Mouse (Mus musculus): ENCODE results near the gene Gm45261. TPM values are rescaled to one million over a fixed set of nuclear protein-coding genes. Genes with fewer than 3 reads are reported as not detected.

The Gm45261 gene
- polyA plus RNA-seq, 1 experiment from 2014 or later = not detected

DNA sequence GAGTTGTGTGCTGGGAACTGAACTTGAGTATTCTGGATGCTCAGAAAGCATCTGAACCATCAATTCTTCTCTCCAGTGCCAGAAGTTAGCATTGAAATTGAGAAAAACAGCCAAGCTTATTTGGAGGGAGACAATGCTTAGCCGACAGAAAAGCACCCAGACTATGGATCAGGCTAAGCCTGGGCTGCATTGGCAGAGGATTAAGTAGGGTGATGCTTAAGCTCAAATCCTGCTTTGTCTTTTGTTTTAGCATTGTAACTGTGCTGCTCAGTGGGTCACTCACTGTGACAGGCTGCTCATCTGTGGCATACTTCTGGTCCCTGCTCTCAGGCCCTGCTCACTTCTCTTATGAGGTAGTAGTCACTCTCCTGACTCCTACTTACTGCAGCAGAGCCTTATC, 36.6 kb downstream of the Gm45261 start:
- Histone ChIP-seq H3K27ac (ENCODE audit: low read depth, low read length) (no peak overlapping the region), H3K9ac (ENCODE audit: low read length) (no peak overlapping the region), H3K36me3 (ENCODE audit: control insufficient read depth, insufficient read depth, low read length) (no peaks in the 10 kb centered on the region), H3K27me3 (ENCODE audit: control insufficient read depth, insufficient read depth, low read length) (no peaks in the 10 kb centered on the region), H3K9me3 (ENCODE audit: control insufficient read depth, low read length) (no peaks in the 10 kb centered on the region), H3K4me1 (ENCODE audit: control insufficient read depth, insufficient read depth, low read length) (no peaks in the 10 kb centered on the region), H3K4me2 (no peak overlapping the region), H3K4me3 (ENCODE audit: low read depth, low read length) (no peak overlapping the region)
- WGBS = 23% methylated on average over 1 of the region's 1 CpGs
- 0 out of 2 replicates have a peak, but pooled peaks have one; percentile 22 for ATAC-seq (ENCODE audit: low FRiP score)
- DNase-seq (ENCODE audit: low spot score, missing footprints) = peak; percentile 69

DNA sequence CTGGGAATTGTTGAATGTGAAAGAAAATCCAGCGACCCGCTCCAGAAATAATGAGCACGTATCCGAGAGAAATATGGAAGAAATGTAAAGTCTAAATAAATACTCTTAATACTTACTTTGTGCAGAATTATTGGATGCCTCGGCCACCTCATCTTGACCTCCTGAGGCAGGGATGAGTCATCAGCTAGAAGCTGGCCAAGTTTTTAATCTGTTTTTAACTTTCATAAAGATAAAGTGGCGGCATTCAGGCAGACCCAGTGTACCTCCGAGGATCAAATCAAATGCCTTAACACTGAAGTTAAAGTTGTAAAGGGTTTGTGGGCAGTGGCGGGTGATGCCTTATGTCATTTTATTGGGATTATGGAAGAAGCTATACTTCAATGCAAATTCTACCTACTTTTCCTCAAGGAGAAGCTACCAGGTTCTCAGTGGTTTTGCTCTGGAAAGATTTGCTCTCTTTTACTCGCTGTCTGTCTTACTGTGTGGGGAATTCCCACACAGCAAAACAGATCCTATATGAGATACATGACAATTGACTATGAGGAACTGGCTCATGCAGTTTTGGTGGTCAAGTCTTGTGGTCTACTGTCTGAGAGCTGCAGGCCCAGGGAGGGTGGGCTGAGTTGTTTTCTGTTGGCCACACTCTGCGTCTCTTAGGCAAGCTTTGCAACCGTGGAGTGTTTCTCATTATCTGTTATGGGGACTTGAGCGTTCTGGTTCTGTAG, 42.8 kb downstream of the Gm45261 start:
- no peaks in the 10 kb centered on the region for H3K9me3 ChIP-seq (ENCODE audit: control insufficient read depth, low read length)
- H3K4me2 ChIP-seq = no peak overlapping the region
- H3K9ac ChIP-seq (ENCODE audit: low read length) = no peak overlapping the region
- H3K36me3 ChIP-seq (ENCODE audit: control insufficient read depth, insufficient read depth, low read length) = no peaks in the 10 kb centered on the region
- H3K27me3 ChIP-seq (ENCODE audit: control insufficient read depth, insufficient read depth, low read length) = no peaks in the 10 kb centered on the region
- DNase-seq (ENCODE audit: low spot score, missing footprints) (no peak), ATAC-seq (ENCODE audit: low FRiP score) (no peak)
- H3K27ac ChIP-seq (ENCODE audit: low read depth, low read length) = no peak overlapping the region
- H3K4me3 ChIP-seq (ENCODE audit: low read depth, low read length) = no peak overlapping the region
- WGBS = 91% methylated on average over 12 of the region's 12 CpGs
- H3K4me1 ChIP-seq (ENCODE audit: control insufficient read depth, insufficient read depth, low read length) = no peaks in the 10 kb centered on the region

DNA sequence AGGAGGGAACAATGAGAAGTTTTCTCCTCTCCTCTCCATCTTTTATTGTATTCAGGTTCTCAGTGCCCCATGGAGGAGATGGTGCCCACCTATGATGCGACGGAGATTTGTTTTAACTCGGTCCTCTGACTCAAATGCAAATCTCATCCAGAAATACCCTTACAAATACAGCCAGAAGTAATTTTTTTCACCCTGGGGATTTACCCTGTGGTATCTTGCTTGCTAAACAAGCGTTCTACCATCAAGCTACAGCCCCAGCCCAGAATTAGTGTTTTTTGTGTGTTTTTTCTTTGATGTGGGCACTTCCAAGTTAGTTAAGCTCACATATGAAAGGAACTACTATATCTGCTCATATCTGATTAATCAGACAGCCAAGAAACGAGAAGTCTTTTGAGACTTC, 44.9 kb downstream of the Gm45261 start:
- H3K36me3 ChIP-seq (ENCODE audit: control insufficient read depth, insufficient read depth, low read length) = no peaks in the 10 kb centered on the region
- DNase-seq (ENCODE audit: low spot score, missing footprints) = no peak
- ATAC-seq (ENCODE audit: low FRiP score) = no peak
- no peak overlapping the region for H3K4me3 ChIP-seq (ENCODE audit: low read depth, low read length)
- H3K4me2 ChIP-seq = no peak overlapping the region
- H3K27me3 ChIP-seq (ENCODE audit: control insufficient read depth, insufficient read depth, low read length) = no peaks in the 10 kb centered on the region
- 80% methylated on average over 5 of the region's 5 CpGs for WGBS
- H3K4me1 ChIP-seq (ENCODE audit: control insufficient read depth, insufficient read depth, low read length) = no peaks in the 10 kb centered on the region
- H3K27ac ChIP-seq (ENCODE audit: low read depth, low read length) = no peak overlapping the region
- no peaks in the 10 kb centered on the region for H3K9me3 ChIP-seq (ENCODE audit: control insufficient read depth, low read length)
- no peak overlapping the region for H3K9ac ChIP-seq (ENCODE audit: low read length)

DNA sequence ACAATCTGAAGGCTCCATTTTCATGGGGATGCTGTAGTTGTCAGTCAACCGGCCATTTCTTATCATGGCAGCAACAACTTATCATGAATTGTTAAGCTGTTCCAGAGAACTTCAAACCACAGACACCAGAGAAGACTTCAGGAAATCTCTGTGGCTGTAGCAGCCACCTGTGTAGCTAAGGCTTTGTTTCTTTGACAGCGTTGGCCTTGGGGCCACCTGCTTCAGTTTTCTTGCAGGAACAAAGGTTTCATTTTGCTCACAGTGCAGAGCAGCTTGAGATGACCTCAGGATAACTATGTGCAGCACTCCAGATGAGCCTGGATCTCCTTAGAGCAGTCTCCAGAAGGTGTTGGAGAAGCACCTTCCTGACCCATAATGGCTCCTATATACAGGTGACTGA, 48.7 kb downstream of the Gm45261 start:
- H3K9ac ChIP-seq (ENCODE audit: low read length) = no peak overlapping the region
- DNase-seq (ENCODE audit: low spot score, missing footprints) (no peak), ATAC-seq (ENCODE audit: low FRiP score) (no peak)
- 84% methylated on average over 2 of the region's 2 CpGs for WGBS
- H3K9me3 ChIP-seq (ENCODE audit: control insufficient read depth, low read length) = no peaks in the 10 kb centered on the region
- H3K27me3 ChIP-seq (ENCODE audit: control insufficient read depth, insufficient read depth, low read length) = no peaks in the 10 kb centered on the region
- no peak overlapping the region for H3K4me3 ChIP-seq (ENCODE audit: low read depth, low read length)
- H3K27ac ChIP-seq (ENCODE audit: low read depth, low read length) = no peak overlapping the region
- no peak overlapping the region for H3K4me2 ChIP-seq
- no peaks in the 10 kb centered on the region for H3K36me3 ChIP-seq (ENCODE audit: control insufficient read depth, insufficient read depth, low read length)
- no peaks in the 10 kb centered on the region for H3K4me1 ChIP-seq (ENCODE audit: control insufficient read depth, insufficient read depth, low read length)

DNA sequence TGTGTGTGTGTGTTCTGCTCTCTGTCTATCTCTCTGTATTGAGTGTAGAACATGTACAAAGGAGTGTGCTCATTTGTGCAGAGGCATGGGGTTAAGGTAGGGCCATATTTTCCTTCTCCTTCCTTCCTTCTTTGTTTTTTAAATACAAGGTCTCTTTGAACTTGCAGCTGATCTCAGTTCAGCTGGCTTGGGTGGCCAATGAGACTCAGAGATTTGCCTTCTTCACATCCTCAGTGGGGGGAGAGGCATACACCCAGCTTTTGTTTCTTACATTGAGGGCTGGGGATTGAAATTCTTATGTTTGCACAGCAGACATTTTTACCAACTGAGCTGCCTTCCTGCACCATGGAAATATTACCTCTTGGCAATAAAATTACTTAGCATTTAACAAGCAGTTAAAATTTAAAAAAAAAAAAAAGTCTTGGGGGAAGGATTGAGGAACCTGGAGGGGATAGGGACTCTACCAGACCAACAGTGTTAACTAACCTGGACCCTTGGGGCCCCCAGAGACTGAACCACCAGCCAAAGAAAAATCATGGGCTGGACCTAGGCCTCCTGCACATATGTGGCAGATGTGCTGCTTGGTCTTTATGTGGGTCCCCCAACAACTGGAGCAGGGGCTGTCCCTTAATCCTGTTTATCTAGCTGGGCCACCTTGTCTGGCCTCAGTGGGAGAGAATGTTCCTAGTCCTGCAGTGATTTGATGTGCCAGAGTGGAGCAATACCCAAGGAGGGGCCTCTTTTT, 50.8 kb downstream of the Gm45261 start:
- DNase-seq (ENCODE audit: low spot score, missing footprints) = no peak
- H3K4me3 ChIP-seq (ENCODE audit: low read depth, low read length) = no peak overlapping the region
- no peak for ATAC-seq (ENCODE audit: low FRiP score)

DNA sequence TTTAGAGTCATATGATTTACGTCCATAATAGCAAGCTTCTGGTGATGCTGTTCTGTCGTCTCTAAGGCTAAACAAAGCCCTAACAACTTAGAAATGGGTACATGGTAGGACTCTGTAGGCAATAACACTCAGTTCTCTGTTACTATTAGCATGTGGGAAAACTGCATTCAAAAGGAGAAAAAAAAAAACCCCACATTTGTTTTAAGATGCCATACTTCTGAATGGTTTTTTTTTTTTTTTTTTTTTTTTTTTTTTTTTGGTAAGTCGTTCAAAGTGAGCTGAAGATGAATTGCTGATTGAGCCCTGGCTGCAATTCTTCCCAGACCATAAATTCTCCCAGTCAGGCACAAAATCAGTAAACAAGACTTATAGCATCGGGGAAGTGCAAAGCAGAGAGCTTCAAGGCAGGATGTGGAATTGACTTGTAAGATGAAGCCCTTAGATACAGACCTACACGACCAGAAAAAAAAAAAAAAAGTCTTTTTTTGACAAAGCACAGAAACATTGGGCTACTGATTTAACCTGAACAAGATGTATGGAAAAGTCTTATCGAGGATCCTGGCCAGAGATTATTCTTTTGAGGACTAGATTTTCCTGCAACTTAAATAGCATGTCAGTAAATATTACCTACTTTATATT, 51.7 kb downstream of the Gm45261 start:
- Histone ChIP-seq H3K9ac (ENCODE audit: low read length) (no peak overlapping the region), H3K36me3 (ENCODE audit: control insufficient read depth, insufficient read depth, low read length) (no peaks in the 10 kb centered on the region), H3K4me3 (ENCODE audit: low read depth, low read length) (no peak overlapping the region), H3K4me2 (no peak overlapping the region), H3K9me3 (ENCODE audit: control insufficient read depth, low read length) (no peaks in the 10 kb centered on the region; the same call in 1 of the 2 replicates), H3K27me3 (ENCODE audit: control insufficient read depth, insufficient read depth, low read length) (no peaks in the 10 kb centered on the region), H3K27ac (ENCODE audit: low read depth, low read length) (no peak overlapping the region), H3K4me1 (ENCODE audit: control insufficient read depth, insufficient read depth, low read length) (no peaks in the 10 kb centered on the region)
- WGBS = 71% methylated on average over 6 of the region's 6 CpGs
- ATAC-seq (ENCODE audit: low FRiP score) = no peak
- no peak for DNase-seq (ENCODE audit: low spot score, missing footprints)

More for the DNA sequence above, 50.8 kb downstream of the Gm45261 start:
- Histone ChIP-seq H3K9me3 (ENCODE audit: control insufficient read depth, low read length) (no peaks in the 10 kb centered on the region; the same call in 1 of the 2 replicates), H3K4me2 (no peak overlapping the region), H3K27ac (ENCODE audit: low read depth, low read length) (no peak overlapping the region), H3K27me3 (ENCODE audit: control insufficient read depth, insufficient read depth, low read length) (no peaks in the 10 kb centered on the region), H3K36me3 (ENCODE audit: control insufficient read depth, insufficient read depth, low read length) (no peaks in the 10 kb centered on the region), H3K9ac (ENCODE audit: low read length) (no peak overlapping the region), H3K4me1 (ENCODE audit: control insufficient read depth, insufficient read depth, low read length) (no peaks in the 10 kb centered on the region)

DNA sequence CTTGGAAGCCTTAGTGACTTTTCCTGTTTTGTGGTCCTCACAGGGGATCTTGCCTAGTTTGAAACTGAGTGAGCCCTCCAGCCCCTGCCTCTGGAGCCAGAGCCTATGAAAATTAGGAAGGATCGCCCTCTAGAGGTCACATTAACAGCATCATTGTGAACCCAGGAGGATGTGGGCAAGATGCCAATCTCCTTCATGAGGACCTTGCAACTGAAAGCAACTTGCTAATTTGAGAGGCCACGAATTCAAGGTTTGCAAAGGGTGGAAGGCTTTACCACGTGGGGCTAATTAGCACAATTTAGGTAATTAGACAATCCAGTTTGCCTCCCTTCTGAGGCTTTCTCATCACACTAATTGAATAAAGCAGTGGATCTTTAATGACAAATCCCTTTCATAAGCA, 52.7 kb downstream of the Gm45261 start:
- Histone ChIP-seq H3K9ac (ENCODE audit: low read length) (no peak overlapping the region), H3K27ac (ENCODE audit: low read depth, low read length) (no peak overlapping the region), H3K27me3 (ENCODE audit: control insufficient read depth, insufficient read depth, low read length) (no peaks in the 10 kb centered on the region), H3K36me3 (ENCODE audit: control insufficient read depth, insufficient read depth, low read length) (no peaks in the 10 kb centered on the region), H3K4me2 (no peak overlapping the region), H3K4me1 (ENCODE audit: control insufficient read depth, insufficient read depth, low read length) (no peaks in the 10 kb centered on the region), H3K9me3 (ENCODE audit: control insufficient read depth, low read length) (no peaks in the 10 kb centered on the region; the same call in 1 of the 2 replicates), H3K4me3 (ENCODE audit: low read depth, low read length) (no peak overlapping the region)
- peak; percentile 75; the same call in 1 of the 2 replicates for ATAC-seq (ENCODE audit: low FRiP score)
- peak; percentile 94 for DNase-seq (ENCODE audit: low spot score, missing footprints)
- WGBS = 6% methylated on average over 3 of the region's 3 CpGs

DNA sequence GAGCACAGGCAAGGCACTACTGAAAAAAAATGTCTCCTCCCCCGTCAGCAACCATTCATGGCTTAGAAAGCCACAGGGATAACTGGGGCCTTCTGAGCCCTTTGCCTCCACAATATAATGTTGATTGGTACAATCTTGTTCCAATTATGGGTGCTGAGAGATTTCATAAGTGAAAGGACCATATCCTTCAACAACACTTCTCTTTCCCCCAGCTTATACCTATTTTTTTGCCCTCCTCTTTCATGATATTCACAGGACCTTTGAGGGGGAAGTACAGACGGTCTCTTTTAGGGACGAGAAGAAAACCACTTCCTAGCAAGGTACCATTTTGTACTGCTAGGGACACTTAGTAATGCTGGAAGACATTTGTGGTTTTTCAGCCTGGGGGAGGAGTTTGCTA, 57.1 kb downstream of the Gm45261 start:
- Histone ChIP-seq H3K4me3 (ENCODE audit: low read depth, low read length) (no peak overlapping the region), H3K4me1 (ENCODE audit: control insufficient read depth, insufficient read depth, low read length) (no peaks in the 10 kb centered on the region), H3K9ac (ENCODE audit: low read length) (no peak overlapping the region), H3K9me3 (ENCODE audit: control insufficient read depth, low read length) (no peaks in the 10 kb centered on the region; the same call in 1 of the 2 replicates), H3K4me2 (no peak overlapping the region), H3K27ac (ENCODE audit: low read depth, low read length) (no peak overlapping the region), H3K36me3 (ENCODE audit: control insufficient read depth, insufficient read depth, low read length) (no peaks in the 10 kb centered on the region), H3K27me3 (ENCODE audit: control insufficient read depth, insufficient read depth, low read length) (no peaks in the 10 kb centered on the region)
- 86% methylated on average over 3 of the region's 3 CpGs for WGBS
- no peak for ATAC-seq (ENCODE audit: low FRiP score)
- DNase-seq (ENCODE audit: low spot score, missing footprints) = no peak

DNA sequence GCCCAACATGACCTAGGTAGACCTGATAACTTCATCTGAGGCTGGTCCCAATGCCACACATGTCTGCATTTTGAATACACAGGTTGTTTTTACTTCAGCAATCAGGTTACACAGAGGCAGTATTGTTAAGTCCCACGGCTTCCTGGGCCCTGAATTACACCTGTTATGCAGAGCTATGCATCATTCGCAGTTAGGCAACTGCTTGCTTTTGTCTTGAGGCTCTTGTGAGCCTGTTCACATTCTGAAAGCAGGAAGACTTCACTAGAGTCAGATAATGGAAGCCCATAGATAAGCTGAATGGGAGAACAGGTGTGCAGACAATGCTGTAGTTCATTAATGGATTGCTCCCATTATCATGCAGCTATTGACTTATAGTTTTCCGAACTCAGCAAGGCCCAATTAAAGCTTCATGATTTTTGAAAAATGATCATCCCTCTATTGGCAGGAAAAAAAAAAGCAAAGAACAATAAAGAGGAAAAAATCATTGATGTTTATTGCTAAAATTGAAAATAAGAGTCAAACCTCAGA, 57.8 kb downstream of the Gm45261 start:
- Histone ChIP-seq H3K27me3 (ENCODE audit: control insufficient read depth, insufficient read depth, low read length) (no peaks in the 10 kb centered on the region), H3K9ac (ENCODE audit: low read length) (no peak overlapping the region), H3K4me2 (no peak overlapping the region), H3K9me3 (ENCODE audit: control insufficient read depth, low read length) (no peaks in the 10 kb centered on the region; the same call in 1 of the 2 replicates), H3K4me1 (ENCODE audit: control insufficient read depth, insufficient read depth, low read length) (no peaks in the 10 kb centered on the region), H3K4me3 (ENCODE audit: low read depth, low read length) (no peak overlapping the region), H3K27ac (ENCODE audit: low read depth, low read length) (no peak overlapping the region), H3K36me3 (ENCODE audit: control insufficient read depth, insufficient read depth, low read length) (no peaks in the 10 kb centered on the region)
- DNase-seq (ENCODE audit: low spot score, missing footprints) (no peak), ATAC-seq (ENCODE audit: low FRiP score) (no peak)
- WGBS = 75% methylated on average over 3 of the region's 3 CpGs
